Mouse (Mus musculus): ENCODE data around the gene Frmd3. TPM values are rescaled to one million over a fixed set of nuclear protein-coding genes. Genes with fewer than 3 reads are reported as not detected.

The Frmd3 gene
- polyA plus RNA-seq (2015; fragmentation: Nextera tagmentation; extraction: Ambion mirVana), result 28.3 and 29.4 TPM in 2 replicates

GRCm38 (mm10) chr4:74013211-74014047 is at the start of gene Frmd3:
Gene Frmd3 (plus strand): TSS chr4:74013442.
- Histone ChIP-seq H3K4me2 (peak within 1 kb of the TSS; percentile 75), H3K4me3 (peak within 1 kb of the TSS; percentile 67), H3K9me3 (no peaks in the 10 kb centered on the region), H3K9ac (peak within 1 kb of the TSS; percentile 86), H3K36me3 (no peaks in the 10 kb centered on the region), H3K27ac (replicated peaks) (peak within 1 kb of the TSS; percentile 94), H3K27me3 (no peaks in the 10 kb centered on the region), H3K4me1 (replicated peaks) (peaks cover 10% of the 10 kb centered on the region; the same call in 1 of the 2 replicates)
- ATAC-seq (ENCODE audit: low read depth), result peak; percentile 96
- under 1% methylated on average over 56 of the region's 56 CpGs for WGBS

GRCm38 (mm10) chr4:73980454-73980853 is 32.8 kb upstream of the Frmd3 start:
- no peaks in the 10 kb centered on the region for H3K9me3 ChIP-seq
- no peak overlapping the region for H3K4me3 ChIP-seq
- no peaks in the 10 kb centered on the region for H3K27me3 ChIP-seq
- no peak overlapping the region for H3K27ac ChIP-seq (replicated peaks)
- 85% methylated on average over 3 of the region's 3 CpGs for WGBS
- H3K4me1 ChIP-seq (replicated peaks), result no peaks in the 10 kb centered on the region
- H3K36me3 ChIP-seq, result no peaks in the 10 kb centered on the region
- no peak overlapping the region for H3K9ac ChIP-seq
- H3K4me2 ChIP-seq, result no peak overlapping the region
- no peak for ATAC-seq (ENCODE audit: low read depth)

- Histone ChIP-seq H3K4me2 (peak overlapping the region; percentile 75), H3K27ac (replicated peaks) (peak overlapping the region; percentile 94), H3K9me3 (no peaks in the 10 kb centered on the region), H3K4me1 (replicated peaks) (peaks cover 10% of the 10 kb centered on the region; the same call in 1 of the 2 replicates), H3K9ac (peak overlapping the region; percentile 86; the same call in 1 of the 2 replicates), H3K27me3 (no peaks in the 10 kb centered on the region), H3K4me3 (peak overlapping the region; percentile 67), H3K36me3 (no peaks in the 10 kb centered on the region)
- no peak for ATAC-seq (ENCODE audit: low read depth)
- 39% methylated on average over 3 of the region's 3 CpGs for WGBS
Measured at GRCm38 (mm10) chr4:74012277-74012676, 965 bp upstream of the Frmd3 start.

- Histone ChIP-seq H3K4me3 (peak overlapping the region; percentile 67), H3K4me2 (peak overlapping the region; percentile 75), H3K36me3 (no peaks in the 10 kb centered on the region), H3K27me3 (no peaks in the 10 kb centered on the region), H3K9ac (peak overlapping the region; percentile 86), H3K4me1 (replicated peaks) (peaks cover 10% of the 10 kb centered on the region; the same call in 1 of the 2 replicates), H3K27ac (replicated peaks) (peak overlapping the region; percentile 94), H3K9me3 (no peaks in the 10 kb centered on the region)
- ATAC-seq (ENCODE audit: low read depth), result peak; percentile 25; the same call in 1 of the 2 replicates
- 45% methylated on average over 4 of the region's 4 CpGs for WGBS
Measured at GRCm38 (mm10) chr4:74012700-74013099, 542 bp upstream of the Frmd3 start.

- Histone ChIP-seq H3K4me3 (peak overlapping the region; percentile 67), H3K9me3 (no peaks in the 10 kb centered on the region), H3K9ac (peak overlapping the region; percentile 86), H3K4me2 (peak overlapping the region; percentile 75), H3K4me1 (replicated peaks) (peaks cover 10% of the 10 kb centered on the region; the same call in 1 of the 2 replicates), H3K36me3 (no peaks in the 10 kb centered on the region), H3K27me3 (no peaks in the 10 kb centered on the region), H3K27ac (replicated peaks) (peak overlapping the region; percentile 94)
- no peak; the same call in 1 of the 2 replicates for ATAC-seq (ENCODE audit: low read depth)
- WGBS, result 8% methylated on average over 11 of the region's 11 CpGs
Measured at GRCm38 (mm10) chr4:74014048-74014500, 832 bp downstream of the Frmd3 start.

GRCm38 (mm10) chr4:74020084-74020483 is 6.8 kb downstream of the Frmd3 start:
- no peaks in the 10 kb centered on the region for H3K9me3 ChIP-seq
- no peak for ATAC-seq (ENCODE audit: low read depth)
- H3K36me3 ChIP-seq, result no peaks in the 10 kb centered on the region
- H3K9ac ChIP-seq, result no peak overlapping the region
- no peak overlapping the region for H3K4me3 ChIP-seq
- WGBS, result 79% methylated on average over 2 of the region's 2 CpGs
- no peak overlapping the region for H3K27ac ChIP-seq (replicated peaks)
- H3K27me3 ChIP-seq, result no peaks in the 10 kb centered on the region
- no peaks in the 10 kb centered on the region for H3K4me1 ChIP-seq (replicated peaks)
- H3K4me2 ChIP-seq, result no peak overlapping the region

- Histone ChIP-seq H3K27ac (replicated peaks) (no peak overlapping the region), H3K36me3 (0 out of 2 replicates have a peak, but pooled peaks cover 3% of the 10 kb centered on the region), H3K9ac (no peak overlapping the region), H3K4me1 (replicated peaks) (no peaks in the 10 kb centered on the region), H3K9me3 (no peaks in the 10 kb centered on the region), H3K27me3 (no peaks in the 10 kb centered on the region), H3K4me3 (no peak overlapping the region), H3K4me2 (no peak overlapping the region)
- ATAC-seq (ENCODE audit: low read depth), result no peak
Measured at GRCm38 (mm10) chr4:74043226-74043625, 30.0 kb downstream of the Frmd3 start.

- Histone ChIP-seq H3K4me2 (no peak overlapping the region), H3K9ac (no peak overlapping the region), H3K36me3 (no peaks in the 10 kb centered on the region), H3K4me3 (no peak overlapping the region), H3K27ac (replicated peaks) (no peak overlapping the region), H3K9me3 (no peaks in the 10 kb centered on the region), H3K4me1 (replicated peaks) (no peaks in the 10 kb centered on the region), H3K27me3 (no peaks in the 10 kb centered on the region)
- WGBS, result 51% methylated on average over 1 of the region's 1 CpGs
- no peak for ATAC-seq (ENCODE audit: low read depth)
Measured at GRCm38 (mm10) chr4:74051692-74052091, 38.5 kb downstream of the Frmd3 start.

GRCm38 (mm10) chr4:74076727-74077126 is 63.5 kb downstream of the Frmd3 start:
- WGBS, result 14% methylated on average over 2 of the region's 2 CpGs

GRCm38 (mm10) chr4:74110816-74111215 is 97.6 kb downstream of the Frmd3 start:
- no peak overlapping the region for H3K4me3 ChIP-seq
- no peaks in the 10 kb centered on the region for H3K27me3 ChIP-seq
- no peaks in the 10 kb centered on the region for H3K4me1 ChIP-seq (replicated peaks)
- H3K27ac ChIP-seq (replicated peaks), result no peak overlapping the region
- H3K4me2 ChIP-seq, result no peak overlapping the region
- no peaks in the 10 kb centered on the region for H3K9me3 ChIP-seq
- H3K36me3 ChIP-seq, result no peaks in the 10 kb centered on the region
- no peak overlapping the region for H3K9ac ChIP-seq
- WGBS, result 89% methylated on average over 3 of the region's 3 CpGs
- no peak for ATAC-seq (ENCODE audit: low read depth)

More at GRCm38 (mm10) chr4:74076727-74077126, 63.5 kb downstream of the Frmd3 start:
- Histone ChIP-seq H3K9me3 (no peaks in the 10 kb centered on the region), H3K27ac (replicated peaks) (no peak overlapping the region), H3K4me3 (no peak overlapping the region), H3K4me1 (replicated peaks) (no peaks in the 10 kb centered on the region), H3K9ac (no peak overlapping the region), H3K36me3 (no peaks in the 10 kb centered on the region), H3K27me3 (no peaks in the 10 kb centered on the region), H3K4me2 (no peak overlapping the region)
- ATAC-seq (ENCODE audit: low read depth), result 0 out of 2 replicates have a peak, but pooled peaks have one; percentile 43

- ATAC-seq (ENCODE audit: low read depth), result no peak
- no peaks in the 10 kb centered on the region for H3K27me3 ChIP-seq
- H3K4me1 ChIP-seq (replicated peaks), result no peaks in the 10 kb centered on the region
- H3K4me3 ChIP-seq, result no peak overlapping the region
- H3K36me3 ChIP-seq, result 0 out of 2 replicates have a peak, but pooled peaks cover 5% of the 10 kb centered on the region
- H3K4me2 ChIP-seq, result no peak overlapping the region
- no peaks in the 10 kb centered on the region for H3K9me3 ChIP-seq
- H3K27ac ChIP-seq (replicated peaks), result no peak overlapping the region
- no peak overlapping the region for H3K9ac ChIP-seq
Measured at GRCm38 (mm10) chr4:74191528-74191927, 178.3 kb downstream of the Frmd3 start.

GRCm38 (mm10) chr4:74201281-74201811 is 188.1 kb downstream of the Frmd3 start:
- Histone ChIP-seq H3K36me3 (no peaks in the 10 kb centered on the region), H3K27me3 (no peaks in the 10 kb centered on the region), H3K4me2 (no peak overlapping the region), H3K4me1 (replicated peaks) (no peaks in the 10 kb centered on the region), H3K27ac (replicated peaks) (no peak overlapping the region), H3K4me3 (no peak overlapping the region), H3K9ac (no peak overlapping the region), H3K9me3 (no peaks in the 10 kb centered on the region)
- ATAC-seq (ENCODE audit: low read depth), result no peak

Data from neural tube, embryonic 13.5 days (tissue).